Mouse (Mus musculus): Measurements from ENCODE around the gene Med22. TPM values are rescaled to one million over a fixed set of nuclear protein-coding genes. Genes with fewer than 3 reads are reported as not detected.
A peak's percentile ranks its signal among the peaks of the same experiment; 100 is the strongest.

The Med22 gene
- polyA plus RNA-seq, 1 experiment, result 38.6 TPM

DNA sequence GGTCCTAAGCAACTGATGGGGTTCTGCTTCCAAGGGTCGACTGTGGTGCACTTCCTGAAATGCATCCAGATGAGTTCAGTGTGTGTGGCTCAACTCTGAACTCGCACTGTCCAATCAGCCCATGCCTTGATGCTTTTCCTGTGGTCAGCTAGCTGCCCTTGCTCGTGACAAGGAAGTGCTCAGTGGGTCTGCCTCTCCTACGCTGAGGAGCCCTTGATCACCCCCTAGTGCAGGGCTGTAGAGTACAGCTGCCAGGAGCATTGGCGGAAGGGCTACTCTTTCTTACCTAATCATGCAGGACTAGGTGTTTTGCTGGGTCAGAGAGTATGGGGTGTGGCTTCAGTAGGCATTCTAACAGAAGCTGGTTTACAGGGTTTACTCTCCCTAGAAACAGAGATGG, 31.1 kb upstream of the Med22 start:
- TF ChIP-seq CEBPB (IDR thresholded peaks at IDR 0.05; ENCODE audit: insufficient read depth, poor library complexity, severe bottlenecking), result no peak
- no peak for TF ChIP-seq USF1 (IDR thresholded peaks at IDR 0.05; ENCODE audit: low read depth)
- no peak for TF ChIP-seq TCF12 (IDR thresholded peaks at IDR 0.05; ENCODE audit: insufficient read depth, poor library complexity, severe bottlenecking)
- no peak for TF ChIP-seq E2F4 (IDR thresholded peaks at IDR 0.05; ENCODE audit: insufficient read depth)
- no peak for TF ChIP-seq POLR2AphosphoS2 (IDR thresholded peaks at IDR 0.05; ENCODE audit: insufficient read length, low read depth)
- H3K4me3 ChIP-seq, result no peak overlapping the region
- H3K79me2 ChIP-seq (ENCODE audit: control insufficient read depth, insufficient read depth), result no peaks in the 10 kb centered on the region
- peaks cover 14% of the 10 kb centered on the region for H3K27me3 ChIP-seq (ENCODE audit: control insufficient read depth, insufficient read depth, insufficient read length)
- no peak overlapping the region for H3K4me2 ChIP-seq (ENCODE audit: low read depth)
- H3K36me3 ChIP-seq (ENCODE audit: control insufficient read depth, insufficient read depth), result no peaks in the 10 kb centered on the region
- H3ac ChIP-seq (ENCODE audit: control insufficient read depth, insufficient read length), result no peak overlapping the region

GRCm38 (mm10) chr2:26936425-26936824, 25.9 kb upstream of the Med22 start:
- Histone ChIP-seq H3K36me3 (ENCODE audit: control insufficient read depth, insufficient read depth) (no peaks in the 10 kb centered on the region), H3K79me2 (ENCODE audit: control insufficient read depth, insufficient read depth) (peaks cover 11% of the 10 kb centered on the region), H3ac (ENCODE audit: control insufficient read depth, insufficient read length) (no peak overlapping the region), H3K4me2 (ENCODE audit: low read depth) (no peak overlapping the region), H3K4me3 (no peak overlapping the region), H3K27me3 (ENCODE audit: control insufficient read depth, insufficient read depth, insufficient read length) (peaks cover 11% of the 10 kb centered on the region)
- no peak for TF ChIP-seq E2F4 (IDR thresholded peaks at IDR 0.05; ENCODE audit: insufficient read depth)
- no peak for TF ChIP-seq MYOG (IDR thresholded peaks at IDR 0.05; ENCODE audit: control insufficient read depth in 1 of 3, insufficient read depth in 1 of 3, insufficient read length in 2 of 3, low read depth in 2 of 3)
- TF ChIP-seq REST (IDR thresholded peaks at IDR 0.05; ENCODE audit: insufficient read depth, insufficient read length), result no peak
- no peak for TF ChIP-seq CEBPB (IDR thresholded peaks at IDR 0.05; ENCODE audit: insufficient read depth, poor library complexity, severe bottlenecking)
- TF ChIP-seq USF1 (IDR thresholded peaks at IDR 0.05; ENCODE audit: low read depth), result no peak
- TF ChIP-seq TCF12 (IDR thresholded peaks at IDR 0.05; ENCODE audit: insufficient read depth, poor library complexity, severe bottlenecking), result no peak
- no peak for TF ChIP-seq SRF (IDR thresholded peaks at IDR 0.05; ENCODE audit: control insufficient read depth, insufficient read length, low read depth)
- no peak for TF ChIP-seq TCF3 (IDR thresholded peaks at IDR 0.05; ENCODE audit: insufficient read length, low read depth)
- TF ChIP-seq POLR2AphosphoS2 (IDR thresholded peaks at IDR 0.05; ENCODE audit: insufficient read length, low read depth), result no peak
- TF ChIP-seq MAX (IDR thresholded peaks at IDR 0.05; ENCODE audit: low read depth), result no peak
- TF ChIP-seq MYOD1 (IDR thresholded peaks at IDR 0.05; ENCODE audit: control insufficient read depth in 1 of 3, insufficient read length in 2 of 3, low read depth in 2 of 3), result no peak
- no peak for TF ChIP-seq POLR2A (IDR thresholded peaks at IDR 0.05; ENCODE audit: insufficient read length, low read depth)

GRCm38 (mm10) chr2:26935286-26935685, 24.8 kb upstream of the Med22 start:
- H3K4me2 ChIP-seq (ENCODE audit: low read depth), result peak overlapping the region; percentile 42

GRCm38 (mm10) chr2:26933304-26934055, 23.0 kb upstream of the Med22 start, which contains the start of the genes Surf4 and Stkld1:
TSS of gene Surf4 (minus strand) at chr2:26933928.
TSS of gene Stkld1 (plus strand) at chr2:26934047.
- Histone ChIP-seq H3K4me3 (peak within 1 kb of the TSS; percentile 77), H3K27me3 (ENCODE audit: control insufficient read depth, insufficient read depth, insufficient read length) (no peaks in the 10 kb centered on the region), H3ac (ENCODE audit: control insufficient read depth, insufficient read length) (peak within 1 kb of the TSS; percentile 95), H3K36me3 (ENCODE audit: control insufficient read depth, insufficient read depth) (peaks cover 7% of the 10 kb centered on the region), H3K79me2 (ENCODE audit: control insufficient read depth, insufficient read depth) (peaks cover 40% of the 10 kb centered on the region), H3K4me2 (ENCODE audit: low read depth) (peak within 1 kb of the TSS; percentile 84)
- TF ChIP-seq POLR2A (IDR thresholded peaks at IDR 0.05; ENCODE audit: insufficient read length, low read depth), result peak; percentile 96
- peak in 1 of 3 experiments; percentile 57 for TF ChIP-seq MYOG (IDR thresholded peaks at IDR 0.05; ENCODE audit: control insufficient read depth in 1 of 3, insufficient read depth in 1 of 3, insufficient read length in 2 of 3, low read depth in 2 of 3)
- TF ChIP-seq SRF (IDR thresholded peaks at IDR 0.05; ENCODE audit: control insufficient read depth, insufficient read length, low read depth), result peak; percentile 65
- no peak for TF ChIP-seq CEBPB (IDR thresholded peaks at IDR 0.05; ENCODE audit: insufficient read depth, poor library complexity, severe bottlenecking)
- TF ChIP-seq REST (IDR thresholded peaks at IDR 0.05; ENCODE audit: insufficient read depth, insufficient read length), result no peak
- peak in 2 of 3 experiments; percentile 6 to 62 for TF ChIP-seq MYOD1 (IDR thresholded peaks at IDR 0.05; ENCODE audit: control insufficient read depth in 1 of 3, insufficient read length in 2 of 3, low read depth in 2 of 3)
- peak; percentile 90 for TF ChIP-seq POLR2AphosphoS2 (IDR thresholded peaks at IDR 0.05; ENCODE audit: insufficient read length, low read depth)

More at GRCm38 (mm10) chr2:26935286-26935685, 24.8 kb upstream of the Med22 start:
- Histone ChIP-seq H3K4me3 (no peak overlapping the region), H3K36me3 (ENCODE audit: control insufficient read depth, insufficient read depth) (no peaks in the 10 kb centered on the region), H3ac (ENCODE audit: control insufficient read depth, insufficient read length) (no peak overlapping the region), H3K79me2 (ENCODE audit: control insufficient read depth, insufficient read depth) (peaks cover 23% of the 10 kb centered on the region), H3K27me3 (ENCODE audit: control insufficient read depth, insufficient read depth, insufficient read length) (peaks cover 9% of the 10 kb centered on the region)
- TF ChIP-seq E2F4 (IDR thresholded peaks at IDR 0.05; ENCODE audit: insufficient read depth), result no peak
- no peak for TF ChIP-seq REST (IDR thresholded peaks at IDR 0.05; ENCODE audit: insufficient read depth, insufficient read length)
- TF ChIP-seq TCF3 (IDR thresholded peaks at IDR 0.05; ENCODE audit: insufficient read length, low read depth), result no peak
- no peak for TF ChIP-seq POLR2A (IDR thresholded peaks at IDR 0.05; ENCODE audit: insufficient read length, low read depth)
- TF ChIP-seq USF1 (IDR thresholded peaks at IDR 0.05; ENCODE audit: low read depth), result no peak
- TF ChIP-seq CEBPB (IDR thresholded peaks at IDR 0.05; ENCODE audit: insufficient read depth, poor library complexity, severe bottlenecking), result no peak
- TF ChIP-seq POLR2AphosphoS2 (IDR thresholded peaks at IDR 0.05; ENCODE audit: insufficient read length, low read depth), result no peak
- no peak for TF ChIP-seq MAX (IDR thresholded peaks at IDR 0.05; ENCODE audit: low read depth)
- no peak for TF ChIP-seq MYOG (IDR thresholded peaks at IDR 0.05; ENCODE audit: control insufficient read depth in 1 of 3, insufficient read depth in 1 of 3, insufficient read length in 2 of 3, low read depth in 2 of 3)
- TF ChIP-seq MYOD1 (IDR thresholded peaks at IDR 0.05; ENCODE audit: control insufficient read depth in 1 of 3, insufficient read length in 2 of 3, low read depth in 2 of 3), result no peak
- no peak for TF ChIP-seq SRF (IDR thresholded peaks at IDR 0.05; ENCODE audit: control insufficient read depth, insufficient read length, low read depth)
- no peak for TF ChIP-seq TCF12 (IDR thresholded peaks at IDR 0.05; ENCODE audit: insufficient read depth, poor library complexity, severe bottlenecking)
